In the genomic region with DNA sequence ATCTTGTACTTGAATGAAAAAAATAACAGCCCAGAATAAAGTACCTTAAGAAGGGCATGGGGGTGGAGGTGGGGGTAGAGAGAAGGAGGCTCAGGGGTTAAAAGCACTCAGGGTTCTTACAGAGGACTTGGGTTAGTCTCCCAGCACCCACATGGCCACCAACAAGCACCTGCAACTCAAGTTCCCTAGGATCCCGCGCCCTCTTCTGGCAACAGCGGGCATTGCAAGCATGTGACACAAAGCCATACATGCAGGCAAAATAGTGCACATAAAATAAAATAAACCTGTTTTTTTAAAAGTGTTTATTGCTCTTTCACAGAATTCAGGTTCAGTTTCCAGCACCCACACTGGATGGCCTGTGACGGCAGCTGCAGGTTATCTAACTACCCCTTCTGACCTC, we compare ENCODE assay signal across 10 mouse cellular contexts. TPM values are rescaled to one million over a fixed set of nuclear protein-coding genes. Genes with fewer than 3 reads are reported as not detected.
DNase-seq lines count a peak whose midpoint lies in the region; ATAC-seq and TF ChIP-seq lines count a peak whose summit lies in the region.
"Had no signal": no experiment of that assay in that cellular context is flagged by ENCODE, and none has a peak within 500 bp of the region (broad histone marks: within the 10 kb centered on the region; RNA-seq: fewer than 3 reads in every experiment).

No protein-coding gene starts in this region.

- peak; percentile 64; the same call in 1 of the 2 replicates for ATAC-seq in erythroblast, adult 5-6 weeks (replicated peaks; ENCODE audit: low FRiP score, poor library complexity, severe bottlenecking)
- ATAC-seq in activated CD4-positive, CD25-positive, alpha-beta regulatory T cell, adult 4 months = no peak
- ATAC-seq: forebrain, embryonic 14.5 days had no signal

- no peaks in the 10 kb centered on the region for H3K36me3 ChIP-seq in thymus, adult 2 months (ENCODE audit: control insufficient read depth, insufficient read depth, low read length)

- H3K27me3 ChIP-seq in thymus, adult 2 months (ENCODE audit: control insufficient read depth, insufficient read depth, low read length) = no peaks in the 10 kb centered on the region; the same call in 1 of the 2 replicates

- DNase-seq in heart, postnatal 4 days = peak; percentile 30
- no peak for DNase-seq in heart, postnatal 10 days
- DNase-seq in thymus, adult 2 months = peak; percentile 28
- no peak for DNase-seq in thymus, postnatal 0 days (ENCODE audit: low spot score)
- peak; percentile 18 to 20 for DNase-seq in thymus, postnatal 36 days
- no peak for DNase-seq in urinary bladder, postnatal 4 days (ENCODE audit: low spot score in 2 of 2)

- WGBS in thymus, adult 2 months = 56% methylated on average over 4 of the region's 4 CpGs

- intact Hi-C loops in heart, postnatal 10 days (cut with DNase I) = loop anchor here (10.0 kb wide), 1 partner anchor 66 kb away; no protein-coding TSS in a partner anchor

- TF ChIP-seq CTCF in thymus, adult 2 months (IDR thresholded peaks at IDR 0.05; ENCODE audit: borderline replicate concordance, control insufficient read depth, extremely low read depth, insufficient read depth, low read length, poor library complexity) = peak; percentile 55; the same call in 1 of the 2 replicates

- H3K27ac ChIP-seq in thymus, adult 2 months (ENCODE audit: control insufficient read depth, insufficient read depth, low read length) = no peak overlapping the region
- H3K27ac ChIP-seq: hindbrain, embryonic 10.5 days had no signal

- no peak overlapping the region for H3K4me3 ChIP-seq in thymus, adult 2 months (ENCODE audit: control insufficient read depth, insufficient read depth, low read length)
- H3K4me3 ChIP-seq: hindbrain, embryonic 10.5 days had no signal

- no peak for TF ChIP-seq POLR2A in thymus, adult 2 months (IDR thresholded peaks at IDR 0.05; ENCODE audit: control insufficient read depth, extremely low read depth, insufficient read depth, low read length, poor library complexity)

- no peaks in the 10 kb centered on the region for H3K4me1 ChIP-seq in thymus, adult 2 months (replicated peaks; ENCODE audit: control insufficient read depth, insufficient read depth, low read length)

RNA-seq across cellular contexts. Expression of a gene that starts 6.7 kb away (rescaled TPM):
- total RNA-seq in heart, postnatal 4 days (2021) = 10 to 100 TPM; 11.9 to 13.2 TPM
- 1 to 10 TPM; 8.2 to 8.4 TPM for total RNA-seq in heart, postnatal 10 days (2021)
- 1.0 and 1.2 TPM in 2 replicates for polyA plus RNA-seq in thymus, adult 2 months (2012; rRNA removed)
- 0.66 and 0.70 TPM in 2 replicates for polyA plus RNA-seq in thymus, postnatal 0 days (2015; fragmentation: Nextera tagmentation; extraction: Ambion mirVana)
- total RNA-seq in erythroblast, adult 5-6 weeks (2015; ENCODE audit: low replicate concordance) = not detected in 2 replicates
- not detected in 2 replicates for total RNA-seq in erythroblast, adult 5-6 weeks (2017; ENCODE audit: low replicate concordance)
- under 1 TPM; 0.18 to 0.20 TPM for polyA plus RNA-seq in activated CD4-positive, CD25-positive, alpha-beta regulatory T cell, adult 4 months (2017; shearing (Covaris generic))

RNA-seq across cellular contexts. Expression of a gene that starts 56.8 kb away (rescaled TPM):
- total RNA-seq in heart, postnatal 4 days (2021) = 10 to 100 TPM; 45.0 to 47.3 TPM
- 10 to 100 TPM; 37.7 to 43.5 TPM for total RNA-seq in heart, postnatal 10 days (2021)
- 4.0 and 4.6 TPM in 2 replicates for polyA plus RNA-seq in thymus, adult 2 months (2012; rRNA removed)
- 36.7 and 39.2 TPM in 2 replicates for polyA plus RNA-seq in thymus, postnatal 0 days (2015; fragmentation: Nextera tagmentation; extraction: Ambion mirVana)
- 6.9 and 9.8 TPM in 2 replicates for total RNA-seq in erythroblast, adult 5-6 weeks (2015; ENCODE audit: low replicate concordance)
- total RNA-seq in erythroblast, adult 5-6 weeks (2017; ENCODE audit: low replicate concordance) = 0.84 and 1.4 TPM in 2 replicates
- 10 to 100 TPM; 14.1 to 16.3 TPM for polyA plus RNA-seq in activated CD4-positive, CD25-positive, alpha-beta regulatory T cell, adult 4 months (2017; shearing (Covaris generic))

Comparison
In these comparisons a context has a peak if more than half of its experiments do, and no peak if none do; other contexts are left out.
1. DNase-seq: peak in heart, postnatal 4 days (single experiment), thymus, adult 2 months (single experiment) and thymus, postnatal 36 days (2 of 2); none in heart, postnatal 10 days (0 of 2), thymus, postnatal 0 days (single experiment) and urinary bladder, postnatal 4 days (0 of 2).
2. RNA of a gene that starts 6.7 kb away (total RNA-seq): 11.9 to 13.2 TPM in heart, postnatal 4 days and 8.2 to 8.4 TPM in heart, postnatal 10 days; not detected in erythroblast, adult 5-6 weeks; every median in the first group is over 4 times any median in the second.